Mouse (Mus musculus): ENCODE data around the gene Krtap21-1. TPM values are rescaled to one million over a fixed set of nuclear protein-coding genes. Genes with fewer than 3 reads are reported as not detected.

Gene Krtap21-1
- total RNA-seq (2014; rRNA removed) (not detected in 2 replicates), polyA plus RNA-seq (2015; fragmentation: Nextera tagmentation; extraction: Ambion mirVana) (not detected in 2 replicates)

GRCm38 (mm10) chr16:89403768-89404167 lies at the start of gene Krtap21-1:
Gene Krtap21-1 (minus strand): TSS chr16:89403868.
- TF ChIP-seq CTCF (IDR thresholded peaks at IDR 0.05): no peak
- Histone ChIP-seq H3K4me1 (ENCODE audit: insufficient read depth, low read length) (no peaks in the 10 kb centered on the region), H3K27me3 (ENCODE audit: insufficient read depth, low read length) (no peaks in the 10 kb centered on the region), H3K9ac (replicated peaks; ENCODE audit: low read length, poor library complexity, severe bottlenecking) (no peak within 1 kb of the TSS), H3K36me3 (ENCODE audit: insufficient read depth, low read length) (no peaks in the 10 kb centered on the region), H3K9me3 (ENCODE audit: low read length) (no peaks in the 10 kb centered on the region), H3K27ac (ENCODE audit: low read depth, low read length) (no peak within 1 kb of the TSS), H3K4me2 (ENCODE audit: low read depth, low read length, poor library complexity, severe bottlenecking) (no peak within 1 kb of the TSS), H3K4me3 (ENCODE audit: low read depth, low read length) (no peak within 1 kb of the TSS)
- ATAC-seq (ENCODE audit: low FRiP score) (no peak), DNase-seq (ENCODE audit: low spot score) (no peak)
- WGBS: 81% methylated on average over 2 of the region's 2 CpGs

- H3K36me3 ChIP-seq (ENCODE audit: insufficient read depth, low read length): no peaks in the 10 kb centered on the region
- H3K27me3 ChIP-seq (ENCODE audit: insufficient read depth, low read length): no peaks in the 10 kb centered on the region
- no peak overlapping the region for H3K27ac ChIP-seq (ENCODE audit: low read depth, low read length)
- DNase-seq (ENCODE audit: low spot score) (no peak), ATAC-seq (ENCODE audit: low FRiP score) (no peak)
- no peak overlapping the region for H3K4me3 ChIP-seq (ENCODE audit: low read depth, low read length)
- no peak overlapping the region for H3K4me2 ChIP-seq (ENCODE audit: low read depth, low read length, poor library complexity, severe bottlenecking)
- no peak for TF ChIP-seq CTCF (IDR thresholded peaks at IDR 0.05)
- peaks cover 5% of the 10 kb centered on the region; the same call in 1 of the 2 replicates for H3K9me3 ChIP-seq (ENCODE audit: low read length)
- WGBS: 85% methylated on average over 2 of the region's 2 CpGs
- H3K9ac ChIP-seq (replicated peaks; ENCODE audit: low read length, poor library complexity, severe bottlenecking): no peak overlapping the region
- no peaks in the 10 kb centered on the region for H3K4me1 ChIP-seq (ENCODE audit: insufficient read depth, low read length)
Measured at GRCm38 (mm10) chr16:89429586-89429985, 25.9 kb upstream of the Krtap21-1 start.

DNA sequence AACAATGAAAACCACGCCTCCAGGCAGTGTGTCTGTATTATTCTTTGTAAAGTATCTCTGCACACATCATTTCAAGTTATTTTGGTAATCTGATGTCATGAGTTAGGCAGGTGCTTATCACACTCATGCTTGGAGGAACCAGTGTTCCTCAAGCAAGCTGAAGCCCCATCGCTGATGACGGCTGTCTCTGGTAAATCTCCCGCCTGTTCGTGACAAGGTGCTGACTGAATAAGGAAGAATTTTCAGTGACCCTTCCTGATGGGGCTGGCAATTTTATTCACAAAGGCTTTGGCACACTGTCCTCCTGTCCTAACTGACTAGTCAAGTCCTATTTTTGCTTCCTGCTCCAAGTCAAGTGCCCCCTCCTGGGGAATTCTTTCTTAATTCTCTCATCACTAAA lies 21.6 kb upstream of the Krtap21-1 start:
- Histone ChIP-seq H3K27ac (ENCODE audit: low read depth, low read length) (no peak overlapping the region), H3K4me1 (ENCODE audit: insufficient read depth, low read length) (no peaks in the 10 kb centered on the region), H3K4me3 (ENCODE audit: low read depth, low read length) (no peak overlapping the region), H3K4me2 (ENCODE audit: low read depth, low read length, poor library complexity, severe bottlenecking) (no peak overlapping the region), H3K9ac (replicated peaks; ENCODE audit: low read length, poor library complexity, severe bottlenecking) (no peak overlapping the region), H3K27me3 (ENCODE audit: insufficient read depth, low read length) (no peaks in the 10 kb centered on the region), H3K36me3 (ENCODE audit: insufficient read depth, low read length) (no peaks in the 10 kb centered on the region), H3K9me3 (ENCODE audit: low read length) (peaks cover 5% of the 10 kb centered on the region; the same call in 1 of the 2 replicates)
- TF ChIP-seq CTCF (IDR thresholded peaks at IDR 0.05): no peak
- ATAC-seq (ENCODE audit: low FRiP score): no peak
- WGBS: 94% methylated on average over 5 of the region's 5 CpGs
- DNase-seq (ENCODE audit: low spot score): no peak

- Histone ChIP-seq H3K27me3 (ENCODE audit: insufficient read depth, low read length) (no peaks in the 10 kb centered on the region), H3K36me3 (ENCODE audit: insufficient read depth, low read length) (no peaks in the 10 kb centered on the region), H3K9ac (replicated peaks; ENCODE audit: low read length, poor library complexity, severe bottlenecking) (no peak within 1 kb of the TSS), H3K27ac (ENCODE audit: low read depth, low read length) (no peak within 1 kb of the TSS), H3K9me3 (ENCODE audit: low read length) (no peaks in the 10 kb centered on the region), H3K4me3 (ENCODE audit: low read depth, low read length) (no peak within 1 kb of the TSS), H3K4me2 (ENCODE audit: low read depth, low read length, poor library complexity, severe bottlenecking) (no peak within 1 kb of the TSS), H3K4me1 (ENCODE audit: insufficient read depth, low read length) (no peaks in the 10 kb centered on the region)
- ATAC-seq (ENCODE audit: low FRiP score): no peak
- TF ChIP-seq CTCF (IDR thresholded peaks at IDR 0.05): no peak
- WGBS: 94% methylated on average over 3 of the region's 3 CpGs
- no peak for DNase-seq (ENCODE audit: low spot score)
Measured at GRCm38 (mm10) chr16:89420011-89420410, 16.3 kb upstream of the Krtap21-1 start, which contains the start of gene Krtap6-2. Gene Krtap6-2 (minus strand): TSS chr16:89420111.

- no peak for ATAC-seq (ENCODE audit: low FRiP score)
- no peak overlapping the region for H3K4me2 ChIP-seq (ENCODE audit: low read depth, low read length, poor library complexity, severe bottlenecking)
- 86% methylated on average over 3 of the region's 3 CpGs for WGBS
- no peaks in the 10 kb centered on the region for H3K36me3 ChIP-seq (ENCODE audit: insufficient read depth, low read length)
- no peak overlapping the region for H3K4me3 ChIP-seq (ENCODE audit: low read depth, low read length)
- no peaks in the 10 kb centered on the region for H3K27me3 ChIP-seq (ENCODE audit: insufficient read depth, low read length)
- no peak overlapping the region for H3K27ac ChIP-seq (ENCODE audit: low read depth, low read length)
- no peaks in the 10 kb centered on the region for H3K4me1 ChIP-seq (ENCODE audit: insufficient read depth, low read length)
- TF ChIP-seq CTCF (IDR thresholded peaks at IDR 0.05): no peak
- H3K9ac ChIP-seq (replicated peaks; ENCODE audit: low read length, poor library complexity, severe bottlenecking): no peak overlapping the region
- no peaks in the 10 kb centered on the region for H3K9me3 ChIP-seq (ENCODE audit: low read length)
- DNase-seq (ENCODE audit: low spot score): no peak
Measured at GRCm38 (mm10) chr16:89416311-89416710, 12.6 kb upstream of the Krtap21-1 start.

DNA sequence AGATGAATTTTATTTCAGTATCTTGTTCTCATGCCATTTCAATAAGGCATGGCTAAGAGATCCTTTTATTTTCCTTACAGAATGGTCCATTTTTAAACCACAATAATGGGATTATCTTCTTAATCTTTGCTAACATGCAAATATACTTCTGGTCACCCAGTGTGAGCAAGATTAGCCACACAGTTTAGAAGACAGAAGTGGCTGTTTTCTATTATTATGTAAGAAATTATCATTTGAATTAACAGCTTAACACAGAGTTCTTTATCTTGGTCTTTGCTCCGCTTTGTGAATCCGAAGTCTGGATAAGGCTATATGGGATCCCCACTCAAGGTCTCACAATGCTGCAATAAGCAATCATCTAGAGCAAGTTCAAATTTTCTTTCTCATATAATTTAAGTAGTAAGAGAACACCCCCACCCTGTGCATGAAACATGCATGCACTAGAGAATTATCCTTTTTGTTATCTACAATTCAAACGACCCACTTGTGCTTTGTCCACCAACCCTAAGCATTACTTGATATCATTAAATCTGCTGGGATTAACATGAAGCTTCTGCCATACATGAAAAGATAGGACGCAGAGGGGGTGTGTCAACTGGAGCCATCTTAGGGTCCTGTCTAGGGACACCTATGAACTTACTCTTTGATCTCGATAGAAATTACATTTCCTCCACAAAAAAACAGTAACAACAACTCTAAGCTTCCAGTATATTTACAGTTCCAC lies 6.8 kb upstream of the Krtap21-1 start:
- no peak for DNase-seq (ENCODE audit: low spot score)
- Histone ChIP-seq H3K27me3 (ENCODE audit: insufficient read depth, low read length) (no peaks in the 10 kb centered on the region), H3K4me2 (ENCODE audit: low read depth, low read length, poor library complexity, severe bottlenecking) (no peak overlapping the region), H3K36me3 (ENCODE audit: insufficient read depth, low read length) (no peaks in the 10 kb centered on the region), H3K9me3 (ENCODE audit: low read length) (no peaks in the 10 kb centered on the region), H3K4me1 (ENCODE audit: insufficient read depth, low read length) (no peaks in the 10 kb centered on the region), H3K27ac (ENCODE audit: low read depth, low read length) (no peak overlapping the region), H3K4me3 (ENCODE audit: low read depth, low read length) (no peak overlapping the region), H3K9ac (replicated peaks; ENCODE audit: low read length, poor library complexity, severe bottlenecking) (no peak overlapping the region)
- no peak for TF ChIP-seq CTCF (IDR thresholded peaks at IDR 0.05)
- 24% methylated on average over 5 of the region's 5 CpGs for WGBS
- ATAC-seq (ENCODE audit: low FRiP score): no peak

All from midbrain, postnatal 0 days (tissue).